38 mouse cellular contexts compared by ENCODE assay signal in genomic region chr11:68883843-68884242, GRCm38 (mm10). TPM values are rescaled to one million over a fixed set of nuclear protein-coding genes. Genes with fewer than 3 reads are reported as not detected.
"Had no signal": no experiment of that assay in that cellular context is flagged by ENCODE, and none has a peak within 500 bp of the region (broad histone marks: within the 10 kb centered on the region; RNA-seq: fewer than 3 reads in every experiment).

No protein-coding gene starts in this region.

- H3K27ac ChIP-seq: heart, adult 2 months; heart, embryonic 13.5 days; heart, embryonic 15.5 days; hindbrain, embryonic 13.5 days; hindbrain, embryonic 15.5 days; hindbrain, postnatal 0 days; kidney, embryonic 15.5 days; kidney, postnatal 0 days; limb, embryonic 13.5 days; limb, embryonic 15.5 days had no signal

- H3K4me3 ChIP-seq: heart, adult 2 months; heart, embryonic 13.5 days; heart, embryonic 15.5 days; hindbrain, embryonic 13.5 days; hindbrain, embryonic 15.5 days; kidney, embryonic 15.5 days; limb, embryonic 13.5 days; limb, embryonic 15.5 days had no signal

- H3K4me1 ChIP-seq: hindbrain, embryonic 13.5 days; hindbrain, embryonic 15.5 days; limb, embryonic 13.5 days; limb, embryonic 15.5 days had no signal

- H3K4me2 ChIP-seq: heart, embryonic 11.5 days; heart, embryonic 13.5 days; heart, embryonic 15.5 days; hindbrain, embryonic 13.5 days; hindbrain, embryonic 15.5 days; kidney, embryonic 15.5 days; limb, embryonic 13.5 days; limb, embryonic 15.5 days had no signal

- ATAC-seq: hindbrain, postnatal 0 days had no signal

- DNase-seq: gastrocnemius, postnatal 10 days; gastrocnemius, postnatal 25 days; heart, adult 2 months; heart, postnatal 14 days; heart, postnatal 36 days; kidney, adult 11 months; kidney, adult 2 months; kidney, adult 9 months; kidney, postnatal 14 days; kidney, postnatal 36 days; layer of hippocampus, adult 9-11 months; layer of hippocampus, postnatal 36 days; left cerebral cortex, postnatal 4 days had no signal

- H3K9ac ChIP-seq: heart, embryonic 13.5 days; heart, embryonic 15.5 days; hindbrain, embryonic 13.5 days; hindbrain, embryonic 15.5 days; kidney, embryonic 15.5 days; limb, embryonic 13.5 days; limb, embryonic 15.5 days had no signal

- H3K36me3 ChIP-seq: heart, embryonic 13.5 days; heart, embryonic 15.5 days; hindbrain, embryonic 13.5 days; hindbrain, embryonic 15.5 days; kidney, embryonic 15.5 days; limb, embryonic 13.5 days; limb, embryonic 15.5 days had no signal

- H3K27me3 ChIP-seq: heart, embryonic 15.5 days; hindbrain, embryonic 15.5 days; kidney, embryonic 15.5 days; limb, embryonic 13.5 days; limb, embryonic 15.5 days had no signal

- H3K9me3 ChIP-seq: heart, embryonic 13.5 days; heart, embryonic 15.5 days; hindbrain, embryonic 13.5 days; hindbrain, embryonic 15.5 days; kidney, embryonic 15.5 days; limb, embryonic 13.5 days; limb, embryonic 15.5 days had no signal

RNA-seq across cellular contexts. Expression of gene Rnf222, which starts 4.5 kb away (rescaled TPM):
- total RNA-seq: gastrocnemius, adult 18-20 months; gastrocnemius, postnatal 10 days; gastrocnemius, postnatal 25 days; granulocyte monocyte progenitor cell, adult 5-6 weeks; heart, postnatal 36 days; hematopoietic stem cell, adult 5-6 weeks; layer of hippocampus, adult 18-20 months; layer of hippocampus, adult 8-10 months; layer of hippocampus, postnatal 14 days; layer of hippocampus, postnatal 36 days; left cerebral cortex, adult 18-20 months; left cerebral cortex, postnatal 10 days; left cerebral cortex, postnatal 25 days; left cerebral cortex, postnatal 4 days had no signal
- polyA plus RNA-seq: hindbrain, embryonic 11.5 days; hindbrain, embryonic 15.5 days; hindbrain, postnatal 0 days; large intestine, adult 2 months; limb, embryonic 11.5 days had no signal

RNA-seq across cellular contexts. Expression of gene Odf4, which starts 43.0 kb away (rescaled TPM):
- total RNA-seq: gastrocnemius, adult 18-20 months; gastrocnemius, postnatal 10 days; gastrocnemius, postnatal 25 days; gastrocnemius, postnatal 4 days; granulocyte monocyte progenitor cell, adult 5-6 weeks; heart, adult 2 months; heart, postnatal 14 days; heart, postnatal 36 days; hematopoietic stem cell, adult 5-6 weeks; layer of hippocampus, adult 18-20 months; layer of hippocampus, postnatal 36 days; left cerebral cortex, adult 18-20 months had no signal
- polyA plus RNA-seq: heart, embryonic 11.5 days; heart, embryonic 13.5 days; heart, embryonic 15.5 days; heart, postnatal 0 days; intestine, embryonic 16.5 days; kidney, embryonic 15.5 days; large intestine, adult 2 months; limb, embryonic 11.5 days; limb, embryonic 13.5 days; limb, embryonic 15.5 days had no signal
